Mouse (Mus musculus): ENCODE data around the gene Nlk. TPM values are rescaled to one million over a fixed set of nuclear protein-coding genes. Genes with fewer than 3 reads are reported as not detected.
"Not testable (repeated sequence)": the region's sequence is repeated elsewhere in the genome, so short reads cannot be mapped to it uniquely, and the experiment has no call there.

The Nlk gene
- total RNA-seq, 2 experiments from 2014 or later, result 7.6 to 10.5 TPM

- DNase-seq (ENCODE audit: low spot score in 2 of 2), result no peak
These were observed 6.0 kb downstream of the Nlk start for GRCm38 (mm10) chr11:78691201-78691600.

- DNase-seq (ENCODE audit: low spot score in 2 of 2), result no peak
These were observed 6.6 kb downstream of the Nlk start for GRCm38 (mm10) chr11:78690547-78690946.

GRCm38 (mm10) chr11:78681058-78681457, 16.1 kb downstream of the Nlk start:
- no peak for DNase-seq (ENCODE audit: low spot score in 2 of 2)

GRCm38 (mm10) chr11:78678761-78679160, 18.4 kb downstream of the Nlk start:
- DNase-seq (ENCODE audit: low spot score in 2 of 2), result no peak

GRCm38 (mm10) chr11:78668647-78669046, 28.5 kb downstream of the Nlk start:
- no peak for DNase-seq (ENCODE audit: low spot score in 2 of 2)

- DNase-seq (ENCODE audit: low spot score in 2 of 2), result no peak
These were observed 32.3 kb downstream of the Nlk start for GRCm38 (mm10) chr11:78664853-78665252.

- no peak for DNase-seq (ENCODE audit: low spot score in 2 of 2)
These were observed 33.3 kb downstream of the Nlk start for GRCm38 (mm10) chr11:78663916-78664315.

GRCm38 (mm10) chr11:78649143-78649542, 48.0 kb downstream of the Nlk start:
- no peak for DNase-seq (ENCODE audit: low spot score in 2 of 2)

- not testable (repeated sequence) for DNase-seq (ENCODE audit: low spot score in 2 of 2)
These were observed 48.8 kb downstream of the Nlk start for GRCm38 (mm10) chr11:78648405-78648804.

GRCm38 (mm10) chr11:78643746-78644145, 53.4 kb downstream of the Nlk start:
- no peak for DNase-seq (ENCODE audit: low spot score in 2 of 2)

- no peak for DNase-seq (ENCODE audit: low spot score in 2 of 2)
These were observed 55.0 kb downstream of the Nlk start for GRCm38 (mm10) chr11:78642151-78642550.

GRCm38 (mm10) chr11:78641088-78641487, 56.1 kb downstream of the Nlk start:
- no peak for DNase-seq (ENCODE audit: low spot score in 2 of 2)

- DNase-seq (ENCODE audit: low spot score in 2 of 2), result no peak
These were observed 64.4 kb downstream of the Nlk start for GRCm38 (mm10) chr11:78632782-78633181.

GRCm38 (mm10) chr11:78628871-78629270, 68.3 kb downstream of the Nlk start:
- DNase-seq (ENCODE audit: low spot score in 2 of 2), result no peak

- DNase-seq (ENCODE audit: low spot score in 2 of 2), result no peak
These were observed 72.8 kb downstream of the Nlk start for GRCm38 (mm10) chr11:78624377-78624776.

- no peak for DNase-seq (ENCODE audit: low spot score in 2 of 2)
These were observed 75.2 kb downstream of the Nlk start for GRCm38 (mm10) chr11:78621926-78622325.

- no peak for DNase-seq (ENCODE audit: low spot score in 2 of 2)
These were observed 77.0 kb downstream of the Nlk start for GRCm38 (mm10) chr11:78620179-78620578.

- no peak for DNase-seq (ENCODE audit: low spot score in 2 of 2)
These were observed 85.9 kb downstream of the Nlk start for GRCm38 (mm10) chr11:78611273-78611672.

GRCm38 (mm10) chr11:78609657-78610056, 87.5 kb downstream of the Nlk start:
- no peak for DNase-seq (ENCODE audit: low spot score in 2 of 2)

- no peak for DNase-seq (ENCODE audit: low spot score in 2 of 2)
These were observed 92.3 kb downstream of the Nlk start for GRCm38 (mm10) chr11:78604826-78605225.

- no peak for DNase-seq (ENCODE audit: low spot score in 2 of 2)
These were observed 94.4 kb downstream of the Nlk start for GRCm38 (mm10) chr11:78602781-78603180.

GRCm38 (mm10) chr11:78600926-78601590, 96.1 kb downstream of the Nlk start:
- DNase-seq (ENCODE audit: low spot score in 2 of 2), result no peak

- DNase-seq (ENCODE audit: low spot score in 2 of 2), result no peak
These were observed 96.7 kb downstream of the Nlk start for GRCm38 (mm10) chr11:78600496-78600895.
